Mouse (Mus musculus): Measurements from ENCODE around the gene Mrpl18. TPM values are rescaled to one million over a fixed set of nuclear protein-coding genes. Genes with fewer than 3 reads are reported as not detected.

Gene Mrpl18
- polyA plus RNA-seq, 1 experiment from 2014 or later, result 140 TPM

DNA sequence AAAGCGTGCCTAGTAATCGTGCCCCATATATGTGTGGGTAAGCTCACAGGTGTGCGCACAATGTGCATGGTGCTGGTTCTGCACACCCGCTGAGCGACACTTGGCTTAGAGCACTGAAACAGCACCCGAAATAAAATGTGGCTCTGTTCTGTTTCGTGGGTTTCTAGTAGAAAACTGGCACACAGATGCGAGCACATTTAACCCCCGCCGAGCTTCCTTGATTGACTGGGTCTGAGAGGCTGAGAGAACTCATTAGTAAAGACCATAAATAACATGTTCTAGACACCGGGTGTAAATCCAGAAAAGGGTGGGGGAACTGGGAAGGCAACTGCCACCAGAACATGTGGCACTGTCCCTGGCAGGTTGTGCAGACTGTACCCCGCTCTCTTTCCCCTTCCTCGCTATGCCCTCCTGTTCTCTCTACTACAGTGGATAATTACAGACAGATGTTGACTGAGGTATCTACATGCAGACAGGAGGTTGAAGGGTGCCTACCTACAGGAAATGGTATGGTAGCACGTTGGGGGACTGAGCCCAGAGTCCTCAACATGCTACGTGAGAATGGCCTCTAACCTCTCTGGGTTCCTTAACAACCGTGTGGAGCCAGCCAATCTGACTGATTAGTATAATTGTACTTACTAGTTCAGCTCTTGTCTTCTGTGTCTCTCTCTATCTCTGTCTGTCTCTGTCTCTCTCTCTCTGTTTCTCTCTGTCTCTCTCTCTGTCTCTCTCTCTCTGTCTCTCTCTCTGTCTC, 43.7 kb downstream of the Mrpl18 start:
- peak; percentile 44 for ATAC-seq (ENCODE audit: low FRiP score, low read depth)
- H3K4me3 ChIP-seq, result no peak overlapping the region
- H3K9me3 ChIP-seq, result no peaks in the 10 kb centered on the region
- H3K36me3 ChIP-seq, result no peaks in the 10 kb centered on the region
- H3K9ac ChIP-seq, result no peak overlapping the region
- 57% methylated on average over 16 of the region's 16 CpGs for WGBS
- H3K4me2 ChIP-seq (replicated peaks), result no peak overlapping the region
- H3K27ac ChIP-seq, result no peak overlapping the region
- H3K4me1 ChIP-seq, result no peaks in the 10 kb centered on the region; the same call in 1 of the 2 replicates
- H3K27me3 ChIP-seq (replicated peaks), result no peaks in the 10 kb centered on the region

DNA sequence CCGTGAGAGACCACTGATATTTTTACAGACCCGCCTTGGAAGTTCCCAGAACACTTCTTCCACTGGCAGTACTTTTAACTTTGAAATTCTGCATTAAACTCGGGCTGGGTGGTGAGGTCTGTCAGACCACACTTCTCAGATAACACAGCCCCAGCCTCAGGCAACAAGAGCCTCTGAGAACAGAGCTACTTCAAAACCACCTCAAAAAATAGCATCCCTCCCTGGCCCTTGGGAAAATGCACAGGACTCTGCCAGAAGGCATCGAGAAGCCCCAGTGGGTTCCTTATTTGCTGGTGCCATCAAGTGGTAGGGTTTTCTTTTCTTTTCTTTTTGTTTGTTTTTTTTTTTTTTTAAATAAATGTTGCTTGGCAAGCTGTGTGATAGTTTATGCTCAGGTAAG, 47.5 kb downstream of the Mrpl18 start:
- no peaks in the 10 kb centered on the region for H3K36me3 ChIP-seq
- WGBS, result 38% methylated on average over 4 of the region's 4 CpGs
- H3K27ac ChIP-seq, result no peak overlapping the region
- no peak overlapping the region for H3K4me3 ChIP-seq
- H3K4me2 ChIP-seq (replicated peaks), result no peak overlapping the region
- H3K9ac ChIP-seq, result no peak overlapping the region
- H3K4me1 ChIP-seq, result no peaks in the 10 kb centered on the region; the same call in 1 of the 2 replicates
- no peaks in the 10 kb centered on the region for H3K9me3 ChIP-seq
- no peak for ATAC-seq (ENCODE audit: low FRiP score, low read depth)
- no peaks in the 10 kb centered on the region for H3K27me3 ChIP-seq (replicated peaks)

DNA sequence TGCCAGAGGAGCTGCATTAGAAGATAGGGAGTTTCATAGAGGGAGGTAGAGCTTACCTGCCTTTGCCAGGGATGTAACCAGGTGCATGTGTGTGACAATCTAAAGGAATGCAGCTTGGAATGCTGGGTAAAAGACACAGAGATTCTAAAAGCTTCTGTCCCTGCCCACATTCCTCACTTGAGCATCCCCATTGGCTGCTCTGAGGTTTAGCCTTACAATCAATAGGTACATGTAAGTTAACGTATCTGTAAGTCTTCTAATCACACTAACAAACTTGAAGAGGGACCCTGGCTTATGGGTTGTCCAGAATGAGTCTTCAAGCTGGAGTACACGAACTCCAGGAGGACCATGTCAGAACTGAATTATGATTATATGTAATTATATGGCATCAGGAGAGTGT, 48.1 kb downstream of the Mrpl18 start, which contains the start of gene Mas1:
TSS of gene Mas1 (minus strand) at position 101 of the 400 bp plus-strand sequence.
- H3K27ac ChIP-seq, result no peak within 1 kb of the TSS
- H3K4me1 ChIP-seq, result no peaks in the 10 kb centered on the region; the same call in 1 of the 2 replicates
- no peaks in the 10 kb centered on the region for H3K27me3 ChIP-seq (replicated peaks)
- 69% methylated on average over 2 of the region's 2 CpGs for WGBS
- ATAC-seq (ENCODE audit: low FRiP score, low read depth), result no peak
- H3K4me3 ChIP-seq, result no peak within 1 kb of the TSS
- H3K4me2 ChIP-seq (replicated peaks), result no peak within 1 kb of the TSS
- no peaks in the 10 kb centered on the region for H3K36me3 ChIP-seq
- no peak within 1 kb of the TSS for H3K9ac ChIP-seq
- H3K9me3 ChIP-seq, result no peaks in the 10 kb centered on the region

DNA sequence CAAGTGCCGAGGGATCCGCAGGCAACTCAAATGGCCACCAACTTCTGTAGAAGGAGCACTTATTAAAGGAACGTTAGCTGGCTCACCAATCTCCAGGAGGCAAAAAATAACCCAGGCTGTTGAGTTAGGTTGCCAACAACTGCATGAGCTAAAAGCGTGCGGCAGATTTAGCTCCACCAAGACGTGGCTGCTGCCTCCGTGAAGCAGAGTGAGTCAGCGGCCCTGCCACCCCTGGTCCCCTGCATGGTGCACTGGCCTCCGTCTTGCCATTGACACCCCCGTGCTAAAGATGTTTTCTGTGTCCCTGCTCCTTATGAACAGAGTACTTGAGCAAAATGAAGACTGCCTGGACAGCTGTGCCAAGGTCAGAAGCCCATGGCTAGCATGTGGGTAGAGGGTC, 49.3 kb downstream of the Mrpl18 start:
- Histone ChIP-seq H3K9ac (no peak overlapping the region), H3K4me2 (replicated peaks) (no peak overlapping the region)

DNA sequence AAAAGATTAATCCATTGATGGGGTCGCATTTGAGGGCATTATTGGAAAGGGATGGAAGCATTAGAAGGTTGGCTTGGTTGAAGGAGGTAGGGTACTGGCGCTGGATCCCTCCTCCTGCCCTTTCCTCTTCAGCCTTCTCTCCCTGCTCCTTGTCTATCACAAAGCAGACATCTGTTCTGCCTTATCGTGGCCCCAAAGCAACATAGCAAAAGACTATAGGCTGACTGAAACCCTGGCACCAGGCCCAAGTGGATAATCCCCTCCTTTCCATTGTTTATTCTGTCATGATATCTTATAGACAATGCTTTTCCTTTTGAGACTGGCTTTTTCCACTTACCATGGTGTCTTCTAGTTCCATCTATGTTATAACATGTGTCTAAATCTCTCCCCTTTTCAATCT, 50.7 kb downstream of the Mrpl18 start:
- H3K36me3 ChIP-seq, result no peaks in the 10 kb centered on the region

More for the DNA sequence above, 49.3 kb downstream of the Mrpl18 start:
- H3K27ac ChIP-seq, result no peak overlapping the region
- no peaks in the 10 kb centered on the region for H3K9me3 ChIP-seq
- no peaks in the 10 kb centered on the region for H3K36me3 ChIP-seq
- no peaks in the 10 kb centered on the region for H3K27me3 ChIP-seq (replicated peaks)
- no peak for ATAC-seq (ENCODE audit: low FRiP score, low read depth)
- WGBS, result 86% methylated on average over 10 of the region's 10 CpGs
- no peak overlapping the region for H3K4me3 ChIP-seq
- H3K4me1 ChIP-seq, result no peaks in the 10 kb centered on the region; the same call in 1 of the 2 replicates

DNA sequence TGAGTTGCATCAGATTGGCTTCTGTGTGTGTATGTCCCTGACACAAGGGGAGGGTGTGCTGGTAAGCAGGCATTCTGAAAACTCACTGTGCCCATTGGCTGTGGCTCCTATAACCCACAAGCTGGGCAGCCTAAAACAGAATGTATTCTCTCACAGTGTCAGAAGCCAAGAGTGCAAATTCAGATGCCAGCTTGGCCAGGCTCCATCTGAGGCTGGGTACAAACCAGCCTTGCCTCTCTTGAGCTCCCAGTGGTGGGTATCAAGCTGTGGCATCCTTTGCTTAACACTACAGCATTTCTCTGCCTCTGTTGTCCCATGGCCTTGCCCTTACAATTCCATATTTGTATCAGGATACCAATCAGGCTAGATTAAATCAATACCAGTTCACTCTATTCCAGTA, 52.0 kb downstream of the Mrpl18 start:
- Histone ChIP-seq H3K27me3 (replicated peaks) (no peaks in the 10 kb centered on the region; the same call in 1 of the 2 replicates), H3K9ac (no peak overlapping the region), H3K4me3 (no peak overlapping the region), H3K9me3 (no peaks in the 10 kb centered on the region), H3K36me3 (no peaks in the 10 kb centered on the region), H3K27ac (no peak overlapping the region), H3K4me2 (replicated peaks) (no peak overlapping the region), H3K4me1 (no peaks in the 10 kb centered on the region)
- ATAC-seq (ENCODE audit: low FRiP score, low read depth), result no peak

More for the DNA sequence above, 50.7 kb downstream of the Mrpl18 start:
- Histone ChIP-seq H3K4me3 (no peak overlapping the region), H3K9me3 (no peaks in the 10 kb centered on the region), H3K4me2 (replicated peaks) (no peak overlapping the region), H3K9ac (no peak overlapping the region), H3K27me3 (replicated peaks) (no peaks in the 10 kb centered on the region), H3K4me1 (no peaks in the 10 kb centered on the region), H3K27ac (no peak overlapping the region)
- WGBS, result 81% methylated on average over 3 of the region's 3 CpGs
- no peak for ATAC-seq (ENCODE audit: low FRiP score, low read depth)

Small RNA genes lying within 50 kb of the gene (microRNA-seq; reads per million reads assigned to microRNA genes)
- gene Gm24085, result not detected

Other genes with a start within 250 kb of the Mrpl18 start
- 0.52 TPM in 1 of 2 replicates, not detected in the other for gene Slc22a1, start 240.5 kb downstream of the Mrpl18 start, polyA plus RNA-seq (2016; fragmentation: Nextera tagmentation; extraction: Ambion mirVana)
- 21.6 and 21.7 TPM in 2 replicates for gene Igf2r, start 146.7 kb downstream of the Mrpl18 start, polyA plus RNA-seq (2016; fragmentation: Nextera tagmentation; extraction: Ambion mirVana)
- 0.32 and 0.34 TPM in 2 replicates for gene Mas1, start 48.2 kb downstream of the Mrpl18 start, polyA plus RNA-seq (2016; fragmentation: Nextera tagmentation; extraction: Ambion mirVana)
- not detected in 2 replicates for gene Mrgprh, start 40.3 kb downstream of the Mrpl18 start, polyA plus RNA-seq (2016; fragmentation: Nextera tagmentation; extraction: Ambion mirVana)
- 1.1 and 2.6 TPM in 2 replicates for gene Pnldc1, start 6.1 kb downstream of the Mrpl18 start, polyA plus RNA-seq (2016; fragmentation: Nextera tagmentation; extraction: Ambion mirVana)
- 477 and 481 TPM in 2 replicates for gene Tcp1, start 644 bp downstream of the Mrpl18 start, polyA plus RNA-seq (2016; fragmentation: Nextera tagmentation; extraction: Ambion mirVana)
- 0.60 and 1.2 TPM in 2 replicates for gene Acat3, start 24.3 kb upstream of the Mrpl18 start, polyA plus RNA-seq (2016; fragmentation: Nextera tagmentation; extraction: Ambion mirVana)
- gene Acat2, start 44.4 kb upstream of the Mrpl18 start, polyA plus RNA-seq (2016; fragmentation: Nextera tagmentation; extraction: Ambion mirVana), result 376 and 382 TPM in 2 replicates
- 96.5 and 117 TPM in 2 replicates for gene Wtap, start 77.8 kb upstream of the Mrpl18 start, polyA plus RNA-seq (2016; fragmentation: Nextera tagmentation; extraction: Ambion mirVana)
- 125 and 129 TPM in 2 replicates for gene Sod2, start 90.5 kb upstream of the Mrpl18 start, polyA plus RNA-seq (2016; fragmentation: Nextera tagmentation; extraction: Ambion mirVana)
- not detected in 2 replicates for gene Gpr31b, start 136.0 kb upstream of the Mrpl18 start, polyA plus RNA-seq (2016; fragmentation: Nextera tagmentation; extraction: Ambion mirVana)
- not detected in 2 replicates for gene Tcp10b, start 144.8 kb upstream of the Mrpl18 start, polyA plus RNA-seq (2016; fragmentation: Nextera tagmentation; extraction: Ambion mirVana)
- gene Unc93a, start 215.5 kb upstream of the Mrpl18 start, polyA plus RNA-seq (2016; fragmentation: Nextera tagmentation; extraction: Ambion mirVana), result not detected in 2 replicates

Data from neural tube, embryonic 12.5 days (tissue).